Mouse (Mus musculus) ovary, adult 18-20 months (tissue): ENCODE measurements around the gene 1700017B05Rik.
"Not testable (repeated sequence)": the region's sequence is repeated elsewhere in the genome, so short reads cannot be mapped to it uniquely, and the experiment has no call there.

Experiments
- DNase-seq: peaks from one replicate; pipeline ENCODE4 v3.0.0; 2022; ENCODE audit warnings: low spot score, mixed read lengths

Gene 1700017B05Rik

DNA sequence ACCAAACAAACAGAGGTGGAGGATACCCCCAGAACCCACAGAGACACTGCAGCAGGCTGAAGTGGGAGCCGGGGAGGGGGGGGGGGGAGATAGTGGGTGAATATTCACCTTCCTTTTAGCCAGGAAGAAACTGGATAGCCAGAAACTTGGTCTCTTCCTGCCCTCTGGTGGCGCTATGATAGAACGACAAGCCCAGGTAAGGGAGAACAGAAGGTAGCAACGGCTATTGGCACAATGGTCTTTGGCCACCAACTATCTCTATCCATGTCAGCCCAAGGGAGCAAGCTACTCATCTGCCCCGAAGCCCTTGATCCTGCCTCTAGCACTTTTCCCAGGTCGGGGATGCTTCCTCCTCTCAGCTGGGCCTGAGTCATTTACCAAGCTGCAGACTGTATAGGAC lies 42.1 kb downstream of the 1700017B05Rik start:
- DNase-seq = no peak

DNA sequence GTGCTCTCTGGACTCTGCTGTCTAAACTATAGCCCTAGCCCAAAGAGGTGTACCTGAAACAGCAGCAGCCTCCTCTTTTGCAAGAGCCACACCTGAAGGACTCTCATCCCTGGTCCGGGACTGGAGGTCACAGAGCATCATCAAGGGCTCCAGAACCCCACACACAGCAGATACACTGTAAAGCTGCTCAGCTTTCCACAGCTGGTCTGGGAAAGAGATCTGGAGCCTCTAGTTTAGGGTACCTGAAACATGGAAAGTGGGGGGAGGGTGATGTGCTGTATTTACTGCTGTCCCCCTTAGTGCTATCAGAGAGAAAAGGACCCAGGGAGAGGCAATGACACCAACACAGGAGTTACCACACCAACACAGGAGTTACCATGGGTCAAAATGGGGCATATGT lies 42.9 kb downstream of the 1700017B05Rik start:
- no peak for DNase-seq

DNA sequence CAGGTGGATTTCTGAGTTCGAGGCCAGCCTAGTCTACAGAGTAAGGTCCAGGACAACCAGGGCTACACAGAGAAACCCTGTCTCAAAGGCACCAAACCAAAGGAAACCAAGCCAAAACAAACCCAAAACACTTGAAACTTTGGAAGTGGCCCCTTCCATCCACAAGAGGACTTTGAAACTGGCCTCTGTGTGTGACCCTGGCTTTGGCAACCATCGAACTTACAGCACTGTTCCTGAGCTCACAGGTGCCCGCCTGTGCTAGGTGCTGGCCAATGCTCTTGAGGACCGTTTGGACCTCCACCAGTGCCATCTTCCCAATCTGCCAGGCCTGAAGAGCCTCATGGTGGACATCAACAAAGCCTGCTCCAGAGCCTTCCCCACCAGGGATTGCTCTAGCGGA lies 43.6 kb downstream of the 1700017B05Rik start:
- no peak for DNase-seq

DNA sequence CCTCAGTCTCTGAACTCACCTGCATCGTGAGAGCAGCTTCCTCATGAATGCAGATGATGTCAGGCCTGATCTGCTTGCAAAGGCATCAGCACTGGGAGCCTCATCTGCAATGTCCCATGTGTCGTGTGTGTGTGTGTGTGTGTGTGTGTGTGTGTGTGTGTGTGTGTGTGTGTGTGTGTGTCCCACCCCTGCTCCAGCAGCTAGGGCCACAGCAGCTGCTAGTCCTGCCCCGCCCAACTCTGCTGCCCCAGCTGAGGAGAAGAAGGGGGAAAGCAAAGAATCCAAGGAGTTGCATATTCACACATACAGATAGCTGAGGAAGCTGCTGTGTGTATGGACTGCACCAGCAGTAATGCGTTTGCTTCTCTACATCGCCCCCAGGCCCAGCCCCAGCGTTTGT lies 45.2 kb downstream of the 1700017B05Rik start:
- DNase-seq = no peak

DNA sequence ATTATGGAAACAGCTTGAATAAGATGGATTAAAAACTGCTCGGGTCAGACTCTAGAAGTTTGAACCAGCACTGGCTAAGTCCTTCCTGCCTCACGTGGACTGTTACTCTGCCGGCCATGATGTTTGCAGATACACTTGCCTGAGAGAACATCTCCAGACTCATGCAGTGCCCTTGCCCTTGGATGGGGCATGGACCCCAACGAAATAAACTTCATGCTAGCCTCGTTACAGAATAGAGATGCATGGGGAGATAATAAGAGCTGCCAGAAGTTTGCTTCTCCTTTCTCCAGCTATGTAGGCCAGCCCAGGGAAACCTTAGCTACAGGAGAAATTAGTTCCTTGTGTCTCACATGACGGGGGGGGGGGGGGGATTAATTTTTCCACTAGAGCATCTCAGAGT lies 47.9 kb downstream of the 1700017B05Rik start:
- no peak for DNase-seq

DNA sequence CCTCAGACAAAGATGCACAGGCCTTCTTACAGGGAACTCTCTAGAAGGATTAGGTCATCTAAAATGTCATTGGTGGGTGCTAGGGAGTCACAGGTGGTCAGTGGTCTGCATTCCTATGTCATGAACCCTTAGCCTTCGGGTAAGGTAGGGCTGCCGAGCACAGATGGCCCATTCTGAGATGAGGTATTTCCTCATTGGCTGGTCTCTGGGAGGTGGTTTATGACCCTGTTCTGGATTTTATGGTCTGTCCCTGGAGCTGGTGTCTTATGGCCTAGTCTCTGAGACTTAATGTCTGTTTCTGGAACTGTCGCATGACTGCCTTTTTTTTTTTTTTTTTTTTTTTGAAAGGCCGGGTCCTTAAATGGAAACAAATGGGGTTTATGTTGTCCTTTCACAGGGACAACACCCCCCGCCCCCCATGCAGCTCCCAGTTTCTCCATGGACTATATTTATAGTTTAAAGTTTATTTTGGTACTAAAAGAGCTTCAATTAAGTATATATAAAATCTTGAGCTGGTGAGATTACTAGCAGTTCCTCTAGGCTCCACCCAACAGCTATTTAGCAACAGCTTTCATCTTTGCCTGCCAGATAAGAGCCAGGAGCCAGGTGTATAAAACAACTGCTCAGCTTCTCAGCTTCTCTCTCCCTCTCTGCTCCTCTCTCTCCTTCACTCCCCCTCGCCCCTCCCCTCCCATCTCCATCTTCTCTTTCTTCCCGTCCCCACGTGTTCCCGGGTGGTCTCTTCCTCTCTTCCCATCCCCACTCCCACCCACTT lies 49.8 kb downstream of the 1700017B05Rik start:
- no peak for DNase-seq

DNA sequence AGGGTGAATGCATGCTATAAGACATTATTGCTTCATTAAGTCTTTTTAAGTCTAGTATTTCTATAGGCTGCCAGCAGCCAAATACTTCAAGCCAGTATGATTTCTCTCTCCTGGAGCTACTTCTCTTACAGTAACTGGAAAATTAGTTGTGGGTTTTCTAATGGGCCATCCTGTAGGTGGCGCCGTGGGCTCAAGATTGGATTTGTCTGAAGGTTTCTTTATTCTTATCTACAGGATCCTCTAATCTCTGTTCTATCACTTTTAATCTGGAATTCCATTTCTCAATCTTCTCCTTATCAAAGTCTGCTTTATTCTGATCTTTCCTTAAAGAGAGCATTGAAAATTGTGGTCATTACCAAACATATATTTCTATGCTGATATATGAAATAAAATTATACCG lies 53.1 kb downstream of the 1700017B05Rik start:
- no peak for DNase-seq

DNA sequence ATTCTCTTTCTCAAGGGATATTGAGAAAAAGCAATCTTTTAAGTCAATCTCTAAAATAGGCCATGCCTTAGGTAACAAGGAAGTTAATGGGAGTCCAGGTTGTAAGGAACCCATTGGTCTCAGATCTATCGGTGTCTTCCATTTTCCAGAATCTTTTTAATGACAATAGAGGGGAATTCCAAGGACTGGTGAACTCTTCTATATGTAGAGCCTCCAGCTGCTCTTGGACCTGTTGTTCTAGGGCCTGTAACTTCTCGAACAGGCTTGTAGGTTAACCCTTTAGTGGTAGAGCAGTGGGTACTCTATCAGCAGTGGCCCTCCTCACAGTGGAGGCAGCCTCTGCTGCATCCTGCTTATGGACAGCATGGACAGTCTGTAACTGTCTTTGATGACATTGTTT lies 55.5 kb downstream of the 1700017B05Rik start:
- DNase-seq = no peak

DNA sequence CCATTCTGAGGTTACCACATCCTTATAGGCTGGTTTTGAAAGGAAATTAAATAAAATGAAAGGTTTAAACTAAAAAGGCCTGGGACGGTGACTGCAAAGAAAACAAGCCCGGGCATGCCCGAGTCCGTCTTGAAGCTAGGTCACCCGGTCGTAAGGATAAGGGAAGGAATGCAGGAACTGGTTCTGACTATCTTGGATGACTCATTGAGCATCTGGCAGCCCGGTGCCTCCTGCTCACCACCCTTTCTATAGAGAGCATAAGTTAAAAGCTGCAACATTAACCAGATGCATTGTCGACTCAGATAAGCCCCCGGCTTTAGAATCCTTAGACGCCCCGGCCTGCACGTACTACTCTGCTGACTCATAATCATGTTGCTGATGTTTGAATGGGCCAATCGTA lies 58.8 kb downstream of the 1700017B05Rik start:
- not testable (repeated sequence) for DNase-seq
